Mouse (Mus musculus): ENCODE data around the gene Dedd2. TPM values are rescaled to one million over a fixed set of nuclear protein-coding genes. Genes with fewer than 3 reads are reported as not detected.

The Dedd2 gene
- polyA plus RNA-seq, 1 experiment from 2014 or later = 7.3 TPM

GRCm38 (mm10) chr7:25156158-25156648, 64.2 kb downstream of the Dedd2 start:
- DNase-seq (ENCODE audit: low spot score) = no peak
- 33% methylated on average over 14 of the region's 14 CpGs for WGBS
- ATAC-seq (ENCODE audit: low FRiP score) = no peak
- Histone ChIP-seq H3K4me1 (replicated peaks; ENCODE audit: control insufficient read depth, insufficient read depth, low read length) (peaks cover 33% of the 10 kb centered on the region), H3K27me3 (ENCODE audit: control insufficient read depth, insufficient read depth, low read length) (no peaks in the 10 kb centered on the region; the same call in 1 of the 2 replicates), H3K4me3 (ENCODE audit: low read depth, low read length) (no peak overlapping the region), H3K4me2 (replicated peaks; ENCODE audit: low read depth, low read length) (peak overlapping the region; percentile 19; the same call in 1 of the 2 replicates), H3K36me3 (ENCODE audit: control insufficient read depth, insufficient read depth, low read length) (no peaks in the 10 kb centered on the region), H3K27ac (ENCODE audit: low read depth, low read length) (no peak overlapping the region), H3K9me3 (ENCODE audit: control insufficient read depth, low read length) (no peaks in the 10 kb centered on the region), H3K9ac (ENCODE audit: low read depth, low read length) (0 out of 2 replicates have a peak overlapping the region, but pooled peaks have one; percentile 2)

GRCm38 (mm10) chr7:25155469-25156157, 64.8 kb downstream of the Dedd2 start:
- Histone ChIP-seq H3K9me3 (ENCODE audit: control insufficient read depth, low read length) (no peaks in the 10 kb centered on the region), H3K4me2 (replicated peaks; ENCODE audit: low read depth, low read length) (peak overlapping the region; percentile 29; the same call in 1 of the 2 replicates), H3K4me1 (replicated peaks; ENCODE audit: control insufficient read depth, insufficient read depth, low read length) (peaks cover 37% of the 10 kb centered on the region), H3K27me3 (ENCODE audit: control insufficient read depth, insufficient read depth, low read length) (no peaks in the 10 kb centered on the region; the same call in 1 of the 2 replicates), H3K4me3 (ENCODE audit: low read depth, low read length) (no peak overlapping the region), H3K9ac (ENCODE audit: low read depth, low read length) (0 out of 2 replicates have a peak overlapping the region, but pooled peaks have one; percentile 2), H3K36me3 (ENCODE audit: control insufficient read depth, insufficient read depth, low read length) (no peaks in the 10 kb centered on the region), H3K27ac (ENCODE audit: low read depth, low read length) (0 out of 2 replicates have a peak overlapping the region, but pooled peaks have one; percentile 90)
- 10% methylated on average over 17 of the region's 17 CpGs for WGBS
- no peak for ATAC-seq (ENCODE audit: low FRiP score)
- DNase-seq (ENCODE audit: low spot score) = no peak

- no peak for DNase-seq (ENCODE audit: low spot score)
- WGBS = 72% methylated on average over 4 of the region's 4 CpGs
- no peaks in the 10 kb centered on the region for H3K36me3 ChIP-seq (ENCODE audit: control insufficient read depth, insufficient read depth, low read length)
- peak overlapping the region; percentile 90 for H3K27ac ChIP-seq (ENCODE audit: low read depth, low read length)
- peaks cover 2% of the 10 kb centered on the region; the same call in 1 of the 2 replicates for H3K27me3 ChIP-seq (ENCODE audit: control insufficient read depth, insufficient read depth, low read length)
- H3K4me3 ChIP-seq (ENCODE audit: low read depth, low read length) = peak overlapping the region; percentile 28; the same call in 1 of the 2 replicates
- H3K9me3 ChIP-seq (ENCODE audit: control insufficient read depth, low read length) = no peaks in the 10 kb centered on the region
- no peak for ATAC-seq (ENCODE audit: low FRiP score)
- H3K4me2 ChIP-seq (replicated peaks; ENCODE audit: low read depth, low read length) = peak overlapping the region; percentile 29
- peak overlapping the region; percentile 46; the same call in 1 of the 2 replicates for H3K9ac ChIP-seq (ENCODE audit: low read depth, low read length)
- peaks cover 43% of the 10 kb centered on the region for H3K4me1 ChIP-seq (replicated peaks; ENCODE audit: control insufficient read depth, insufficient read depth, low read length)
These were observed 65.8 kb downstream of the Dedd2 start for GRCm38 (mm10) chr7:25154648-25155047.

DNA sequence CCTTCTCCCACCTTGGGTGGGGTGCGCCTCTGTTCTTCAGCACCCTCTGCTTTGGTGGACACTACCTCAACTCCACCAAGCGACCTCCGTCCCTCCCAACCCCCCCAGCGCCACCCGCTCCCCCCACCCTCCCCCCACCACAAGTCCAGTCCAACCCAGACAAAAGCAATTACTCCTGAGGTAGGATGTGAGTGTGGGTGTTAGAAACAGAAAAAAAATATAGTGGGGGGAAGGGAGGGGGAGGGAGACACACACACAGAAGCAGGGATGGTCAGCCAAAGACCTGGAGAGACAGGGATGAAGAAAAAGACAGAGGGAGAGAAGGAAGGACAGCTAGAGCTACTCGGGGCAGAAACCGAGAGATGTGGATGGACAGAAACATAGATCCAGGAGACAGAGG, 66.6 kb downstream of the Dedd2 start:
- ATAC-seq (ENCODE audit: low FRiP score) (no peak), DNase-seq (ENCODE audit: low spot score) (no peak)
- H3K4me1 ChIP-seq (replicated peaks; ENCODE audit: control insufficient read depth, insufficient read depth, low read length) = peaks cover 45% of the 10 kb centered on the region
- H3K9me3 ChIP-seq (ENCODE audit: control insufficient read depth, low read length) = no peaks in the 10 kb centered on the region
- no peaks in the 10 kb centered on the region for H3K36me3 ChIP-seq (ENCODE audit: control insufficient read depth, insufficient read depth, low read length)
- H3K27ac ChIP-seq (ENCODE audit: low read depth, low read length) = peak overlapping the region; percentile 90
- peak overlapping the region; percentile 29; the same call in 1 of the 2 replicates for H3K4me2 ChIP-seq (replicated peaks; ENCODE audit: low read depth, low read length)
- WGBS = 48% methylated on average over 7 of the region's 7 CpGs
- peak overlapping the region; percentile 46; the same call in 1 of the 2 replicates for H3K9ac ChIP-seq (ENCODE audit: low read depth, low read length)
- peak overlapping the region; percentile 28 for H3K4me3 ChIP-seq (ENCODE audit: low read depth, low read length)
- peaks cover 2% of the 10 kb centered on the region; the same call in 1 of the 2 replicates for H3K27me3 ChIP-seq (ENCODE audit: control insufficient read depth, insufficient read depth, low read length)

- Histone ChIP-seq H3K9ac (ENCODE audit: low read depth, low read length) (peak overlapping the region; percentile 50), H3K36me3 (ENCODE audit: control insufficient read depth, insufficient read depth, low read length) (no peaks in the 10 kb centered on the region), H3K27ac (ENCODE audit: low read depth, low read length) (peak overlapping the region; percentile 90), H3K4me1 (replicated peaks; ENCODE audit: control insufficient read depth, insufficient read depth, low read length) (peaks cover 45% of the 10 kb centered on the region), H3K4me2 (replicated peaks; ENCODE audit: low read depth, low read length) (peak overlapping the region; percentile 24), H3K4me3 (ENCODE audit: low read depth, low read length) (peak overlapping the region; percentile 28), H3K27me3 (ENCODE audit: control insufficient read depth, insufficient read depth, low read length) (peaks cover 2% of the 10 kb centered on the region; the same call in 1 of the 2 replicates), H3K9me3 (ENCODE audit: control insufficient read depth, low read length) (no peaks in the 10 kb centered on the region)
- WGBS = 31% methylated on average over 10 of the region's 10 CpGs
- DNase-seq (ENCODE audit: low spot score) (peak; percentile 43), ATAC-seq (ENCODE audit: low FRiP score) (0 out of 2 replicates have a peak, but pooled peaks have one; percentile 2)
These were observed 68.4 kb downstream of the Dedd2 start for GRCm38 (mm10) chr7:25151916-25152556.

- 0% methylated on average over 6 of the region's 7 CpGs for WGBS
- peak overlapping the region; percentile 50 for H3K9ac ChIP-seq (ENCODE audit: low read depth, low read length)
- peak overlapping the region; percentile 90 for H3K27ac ChIP-seq (ENCODE audit: low read depth, low read length)
- H3K27me3 ChIP-seq (ENCODE audit: control insufficient read depth, insufficient read depth, low read length) = 0 out of 2 replicates have a peak, but pooled peaks cover 2% of the 10 kb centered on the region
- peak; percentile 74 for ATAC-seq (ENCODE audit: low FRiP score)
- DNase-seq (ENCODE audit: low spot score) = peak; percentile 72
- H3K9me3 ChIP-seq (ENCODE audit: control insufficient read depth, low read length) = no peaks in the 10 kb centered on the region
- H3K4me2 ChIP-seq (replicated peaks; ENCODE audit: low read depth, low read length) = peak overlapping the region; percentile 24
- 0 out of 2 replicates have a peak overlapping the region, but pooled peaks have one; percentile 3 for H3K4me3 ChIP-seq (ENCODE audit: low read depth, low read length)
- H3K36me3 ChIP-seq (ENCODE audit: control insufficient read depth, insufficient read depth, low read length) = no peaks in the 10 kb centered on the region
- peaks cover 42% of the 10 kb centered on the region for H3K4me1 ChIP-seq (replicated peaks; ENCODE audit: control insufficient read depth, insufficient read depth, low read length)
These were observed 69.4 kb downstream of the Dedd2 start for GRCm38 (mm10) chr7:25151009-25151408.

- peaks cover 39% of the 10 kb centered on the region for H3K4me1 ChIP-seq (replicated peaks; ENCODE audit: control insufficient read depth, insufficient read depth, low read length)
- WGBS = 4% methylated on average over 16 of the region's 18 CpGs
- H3K9me3 ChIP-seq (ENCODE audit: control insufficient read depth, low read length) = no peaks in the 10 kb centered on the region
- peak overlapping the region; percentile 90 for H3K27ac ChIP-seq (ENCODE audit: low read depth, low read length)
- H3K9ac ChIP-seq (ENCODE audit: low read depth, low read length) = peak overlapping the region; percentile 20; the same call in 1 of the 2 replicates
- H3K4me3 ChIP-seq (ENCODE audit: low read depth, low read length) = peak overlapping the region; percentile 5; the same call in 1 of the 2 replicates
- no peaks in the 10 kb centered on the region for H3K36me3 ChIP-seq (ENCODE audit: control insufficient read depth, insufficient read depth, low read length)
- peak overlapping the region; percentile 19 for H3K4me2 ChIP-seq (replicated peaks; ENCODE audit: low read depth, low read length)
- peak; percentile 52 for ATAC-seq (ENCODE audit: low FRiP score)
- H3K27me3 ChIP-seq (ENCODE audit: control insufficient read depth, insufficient read depth, low read length) = 0 out of 2 replicates have a peak, but pooled peaks cover 2% of the 10 kb centered on the region
- peak; percentile 58 for DNase-seq (ENCODE audit: low spot score)
These were observed 70.2 kb downstream of the Dedd2 start for GRCm38 (mm10) chr7:25150151-25150663.

Measured in hindbrain, embryonic 11.5 days (tissue).